Mouse (Mus musculus) olfactory bulb, adult 2 months (tissue): ENCODE measurements around the gene Lmf1.

Experiments used
- CTCF ChIP-seq: fragments of 200-500 bp; IDR thresholded peaks from 2 replicates; pipeline ENCODE4 v1.5.1; 2012; ENCODE audit warnings: low read depth, mild to moderate bottlenecking, low read length, moderate library complexity; ENCODE audit not compliant: insufficient read depth
- POLR2A ChIP-seq: fragments of 200-500 bp; IDR thresholded peaks from 2 replicates; pipeline ENCODE4 v1.6.1; 2012; ENCODE audit warnings: mild to moderate bottlenecking, low read depth, low read length, moderate library complexity; ENCODE audit not compliant: insufficient read depth

DNA sequence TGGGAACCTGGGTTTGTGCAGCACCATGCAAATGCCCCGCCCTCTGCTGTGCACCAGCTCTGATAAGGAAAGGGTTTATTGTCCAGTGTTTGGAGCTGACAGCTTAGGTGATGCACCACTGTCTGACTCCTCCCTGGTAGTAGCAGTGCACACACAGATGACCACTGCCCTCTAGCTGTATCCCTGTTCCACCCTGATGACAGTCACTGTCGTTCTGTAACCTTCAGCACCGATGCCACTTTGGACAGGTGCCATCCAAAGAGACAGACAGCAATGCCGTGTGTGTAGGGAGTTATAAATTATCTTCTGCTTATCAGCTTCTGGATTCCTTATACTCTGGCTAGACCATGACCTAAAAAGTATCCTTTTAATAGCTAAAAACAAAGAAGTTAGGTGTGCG lies 16.6 kb downstream of the Lmf1 start:
- TF ChIP-seq POLR2A = no peak
- TF ChIP-seq CTCF = no peak
